Mouse (Mus musculus) left cerebral cortex, adult 9 months (tissue): ENCODE results near the gene Tmem176b.
"Not testable (repeated sequence)": the region's sequence is repeated elsewhere in the genome, so short reads cannot be mapped to it uniquely, and the experiment has no call there.

Experiments used
- DNase-seq, 2 experiments: peaks; one replicate each; pipeline ENCODE4 v3.0.0; 2022; ENCODE audit warnings: low spot score in 2 of 2

Tmem176b gene

GRCm38 (mm10) chr6:48842111-48842842 lies 981 bp upstream of the Tmem176b start:
- DNase-seq: no peak

GRCm38 (mm10) chr6:48840371-48840969 lies 826 bp downstream of the Tmem176b start, which contains the start of gene Tmem176a:
TSS of gene Tmem176a (plus strand) at chr6:48840919.
- DNase-seq: no peak

DNA sequence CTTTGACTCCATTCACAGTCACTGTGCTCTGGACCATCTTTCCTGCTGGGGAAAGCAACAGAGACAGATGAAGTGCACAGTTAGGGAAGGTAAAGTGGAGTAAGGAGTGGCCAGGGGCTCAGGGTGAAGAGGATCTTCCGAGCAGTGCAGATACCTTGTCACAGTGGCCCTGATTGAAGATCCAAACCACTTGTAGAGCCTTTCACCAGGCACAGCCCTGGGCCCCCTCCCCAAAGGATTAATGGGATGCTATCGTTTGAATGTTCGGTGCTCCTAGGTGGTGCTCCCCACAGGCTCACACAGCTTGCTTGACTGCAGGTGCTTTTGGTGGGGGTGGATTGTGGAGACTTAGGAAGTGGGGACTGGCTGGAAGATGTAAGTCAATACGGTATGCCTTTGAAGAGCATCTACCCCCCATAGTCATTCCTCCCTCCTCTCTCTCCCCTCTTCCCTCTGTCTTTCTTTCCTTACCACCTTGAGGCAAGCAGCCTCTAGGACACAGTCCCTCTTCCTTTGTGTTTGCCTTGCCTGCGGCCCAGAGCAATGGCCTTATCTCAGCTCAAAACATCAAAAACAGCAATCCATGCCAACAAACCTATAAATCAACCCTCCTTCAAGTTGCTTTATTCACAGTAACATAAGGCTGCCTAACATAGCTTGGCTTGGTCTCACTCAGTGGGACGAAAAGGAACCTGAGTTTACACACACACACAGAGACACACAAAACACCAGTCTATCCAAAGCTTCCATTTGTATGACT lies 2.8 kb downstream of the Tmem176b start:
- no peak for DNase-seq

GRCm38 (mm10) chr6:48837516-48837915 lies 3.8 kb downstream of the Tmem176b start:
- DNase-seq: no peak

DNA sequence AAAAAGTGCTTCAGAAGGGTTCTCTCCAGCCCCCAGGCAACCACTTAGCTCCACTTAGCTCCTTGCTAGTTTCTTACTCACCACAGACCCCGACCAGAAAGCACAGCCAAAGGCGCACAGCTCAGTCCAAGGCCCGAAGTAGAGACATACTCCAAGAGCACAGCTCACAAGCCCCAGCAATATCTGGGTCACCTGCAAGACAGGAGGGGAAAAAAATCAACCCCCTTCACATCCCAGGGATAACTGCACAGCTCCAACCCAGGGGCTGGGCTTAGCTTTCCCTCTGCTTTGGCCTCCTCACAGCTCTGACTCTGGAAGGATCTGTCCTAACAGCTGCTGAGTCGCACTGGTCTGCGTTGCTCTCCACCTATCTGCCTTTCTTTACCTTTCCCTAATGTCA lies 5.2 kb downstream of the Tmem176b start:
- DNase-seq: no peak

DNA sequence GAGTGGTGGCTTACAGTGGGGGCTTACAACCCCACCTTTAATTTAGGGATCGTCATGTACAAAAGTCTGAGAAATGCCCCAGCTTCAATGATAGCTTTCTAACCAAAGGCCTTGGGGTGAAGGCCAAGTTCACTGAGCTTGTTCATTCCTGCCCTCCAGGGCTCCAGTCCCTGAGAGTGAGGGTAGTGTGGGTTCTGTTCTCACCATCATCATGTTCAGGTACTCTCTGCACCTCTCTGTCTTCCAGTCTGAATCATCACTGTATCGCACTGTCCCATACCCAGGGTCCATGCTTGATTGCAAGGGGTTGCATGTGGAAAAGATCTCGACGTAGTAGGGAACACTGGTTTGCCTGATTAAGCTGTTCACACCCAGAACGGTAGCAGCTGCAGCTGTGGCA lies 6.1 kb downstream of the Tmem176b start:
- no peak for DNase-seq

GRCm38 (mm10) chr6:48833515-48833914 lies 7.8 kb downstream of the Tmem176b start:
- no peak for DNase-seq

DNA sequence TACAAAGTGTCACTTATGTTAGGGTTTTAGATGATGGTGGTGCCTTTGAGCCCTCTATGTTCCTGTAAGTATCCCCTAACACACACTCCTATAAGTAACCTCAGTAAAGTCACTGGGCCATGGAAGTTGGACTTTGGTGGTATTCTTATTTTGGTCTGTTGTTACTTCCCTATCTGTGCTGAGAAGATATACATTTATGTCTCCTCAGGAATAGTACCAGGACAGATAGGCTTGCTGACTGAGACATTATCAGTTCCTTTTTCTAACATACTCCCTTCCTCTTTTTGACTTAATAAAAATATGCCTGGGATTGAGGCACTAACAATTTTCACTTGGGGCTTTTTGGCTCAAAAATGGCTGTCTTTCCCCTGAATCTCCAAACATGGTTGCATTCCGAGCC lies 8.9 kb downstream of the Tmem176b start:
- no peak for DNase-seq

GRCm38 (mm10) chr6:48831141-48831540 lies 10.2 kb downstream of the Tmem176b start:
- DNase-seq: no peak

GRCm38 (mm10) chr6:48830241-48830640 lies 11.1 kb downstream of the Tmem176b start:
- DNase-seq: no peak

GRCm38 (mm10) chr6:48829651-48830050 lies 11.6 kb downstream of the Tmem176b start:
- no peak for DNase-seq

DNA sequence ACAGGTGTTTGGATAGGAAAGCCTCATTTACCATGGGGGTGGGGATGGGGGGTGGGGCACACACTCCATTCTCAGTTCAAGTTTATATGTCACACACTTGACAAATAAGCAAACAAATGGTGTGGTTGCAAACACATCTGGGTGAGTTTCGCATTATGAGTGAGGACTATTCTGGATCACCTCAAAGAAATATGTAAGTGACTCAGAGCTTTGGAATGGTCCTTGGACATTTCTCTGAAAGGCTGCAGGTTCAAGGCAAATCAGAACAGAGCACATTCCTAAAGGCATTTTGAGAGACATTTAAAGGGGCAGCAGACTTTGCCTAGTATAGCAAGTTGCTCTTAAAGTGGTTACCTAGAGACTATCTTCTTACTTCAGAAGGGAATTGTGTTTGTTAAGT lies 12.3 kb downstream of the Tmem176b start:
- DNase-seq: no peak

DNA sequence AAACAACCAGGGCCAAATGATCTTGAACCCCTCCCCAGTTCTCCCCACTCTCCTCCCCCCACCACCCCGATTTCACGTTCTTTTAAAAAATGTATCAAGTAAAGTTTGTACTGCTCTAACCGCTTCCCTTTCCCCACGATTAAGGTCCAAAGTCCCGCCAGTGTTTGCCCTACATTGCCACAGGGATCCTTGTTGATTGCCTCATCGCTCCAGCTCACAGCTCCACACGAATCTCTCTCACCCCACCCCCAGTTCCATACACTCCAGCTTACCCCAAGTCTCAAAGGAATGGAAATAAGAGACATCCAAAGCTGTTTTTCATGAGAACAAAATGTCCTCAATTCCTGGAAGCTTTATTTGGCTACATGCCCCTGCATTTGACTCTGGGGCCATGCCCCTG lies 16.3 kb downstream of the Tmem176b start:
- no peak for DNase-seq

DNA sequence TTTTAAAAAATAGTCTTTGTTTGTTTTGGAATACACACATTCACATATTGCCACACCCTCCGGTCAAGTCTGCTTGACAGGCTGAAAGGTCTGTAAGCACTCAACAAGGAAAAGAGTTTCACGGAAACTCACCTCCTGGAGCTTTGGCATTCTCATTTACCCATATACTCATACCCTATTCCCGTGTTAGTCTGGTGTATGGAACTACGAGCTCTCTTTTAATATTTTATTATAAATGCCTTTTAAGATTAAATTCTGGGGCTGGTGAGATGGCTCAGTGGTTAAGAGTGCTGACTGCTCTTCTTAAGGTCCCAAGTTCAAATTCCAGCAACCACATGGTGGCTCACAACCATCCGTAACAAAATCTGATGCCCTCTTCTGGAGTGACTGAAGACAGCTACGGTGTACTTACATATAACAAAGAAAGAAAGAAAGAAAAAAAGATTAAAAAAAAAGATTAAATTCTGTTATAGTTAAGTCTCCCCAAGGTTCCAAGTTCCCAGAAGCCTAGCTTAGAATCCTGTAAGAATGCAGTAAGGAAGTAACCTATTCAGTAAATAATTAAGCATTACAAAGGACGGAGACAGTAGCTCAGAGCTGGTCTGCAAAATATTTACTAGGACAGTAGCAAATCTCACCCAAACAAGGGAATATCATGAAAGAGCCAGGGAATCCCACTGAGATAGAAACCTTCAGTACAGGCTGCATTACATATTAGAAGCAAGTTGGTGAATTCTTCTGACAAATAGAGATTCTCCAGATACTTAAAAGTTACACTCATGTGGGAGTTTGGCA lies 19.1 kb downstream of the Tmem176b start:
- not testable (repeated sequence) for DNase-seq

- DNase-seq: peak in 1 of 2 experiments; percentile 71
Measured at GRCm38 (mm10) chr6:48817815-48818214, 23.5 kb downstream of the Tmem176b start.

DNA sequence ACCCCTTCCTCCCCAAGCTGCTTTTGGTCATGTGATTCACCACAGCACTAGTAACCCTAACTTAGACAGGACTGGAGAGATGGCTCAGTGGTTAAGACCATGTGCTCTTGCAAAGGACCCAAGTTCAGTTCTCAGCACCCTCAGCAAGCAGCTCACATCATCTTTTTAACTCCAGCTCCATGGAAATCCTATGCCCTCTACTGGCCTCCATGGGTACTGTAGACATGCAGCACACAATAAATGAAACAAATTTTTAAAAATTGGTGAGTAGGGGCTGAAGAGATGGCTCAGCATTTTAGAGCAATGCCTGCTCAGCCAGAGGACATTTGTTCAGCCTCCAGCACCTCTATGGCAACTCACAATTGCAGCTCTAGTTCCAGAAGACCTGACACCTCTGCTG lies 26.3 kb downstream of the Tmem176b start:
- DNase-seq: no peak

DNA sequence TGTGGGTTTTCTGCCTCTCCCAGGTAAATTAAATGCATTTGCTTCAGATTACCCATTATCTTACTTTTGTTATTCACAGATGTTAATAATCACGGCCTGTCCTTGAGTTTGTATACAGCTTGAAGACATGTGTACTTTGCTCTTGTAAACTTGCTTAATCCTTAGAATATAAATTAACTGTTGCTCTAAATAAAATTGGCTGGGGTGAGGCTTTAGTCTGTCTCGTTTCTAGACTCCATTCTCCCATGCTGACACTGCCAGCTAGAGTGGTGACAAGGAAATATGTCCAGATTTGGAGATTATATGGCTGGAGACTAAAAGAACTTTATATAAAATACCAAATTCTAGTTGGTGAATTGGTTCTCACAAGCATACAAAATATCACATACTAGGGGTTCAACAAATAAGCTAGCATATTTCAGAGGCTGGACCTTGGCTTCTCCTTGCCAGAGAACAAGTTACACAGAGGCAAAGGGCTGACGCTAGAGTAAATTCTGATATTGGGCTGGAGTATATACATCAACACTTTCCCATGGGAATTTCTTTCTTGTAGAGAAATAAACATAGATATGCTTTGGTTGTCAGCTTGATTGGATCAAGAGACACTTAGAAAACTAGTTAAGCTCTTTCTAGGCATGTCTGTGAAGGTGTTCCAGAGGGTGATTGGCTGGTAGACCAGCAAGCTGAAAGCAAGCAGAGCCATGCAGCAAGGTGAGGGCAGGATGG lies 31.6 kb downstream of the Tmem176b start:
- DNase-seq: no peak

DNA sequence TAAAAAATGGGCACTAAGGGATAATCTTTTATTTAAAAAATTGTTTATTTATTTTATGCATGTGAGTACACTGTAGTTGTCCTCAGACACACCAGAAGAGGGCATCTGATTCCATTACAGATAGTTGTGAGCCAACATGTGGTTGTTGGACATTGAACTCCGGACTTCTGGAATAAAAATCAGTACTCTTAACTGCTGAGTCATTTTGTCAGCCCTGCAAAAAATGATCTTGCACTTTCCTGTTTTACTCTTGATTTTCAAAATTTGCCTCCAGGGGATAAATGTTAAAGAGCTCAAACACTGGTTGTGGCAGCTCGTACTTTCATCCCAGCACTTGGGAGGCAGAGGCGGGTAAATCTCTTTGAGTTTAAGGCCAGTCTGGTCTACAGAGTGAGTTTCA lies 34.5 kb downstream of the Tmem176b start:
- DNase-seq: no peak

- DNase-seq: no peak
Measured at GRCm38 (mm10) chr6:48804346-48804745, 37.0 kb downstream of the Tmem176b start.

DNA sequence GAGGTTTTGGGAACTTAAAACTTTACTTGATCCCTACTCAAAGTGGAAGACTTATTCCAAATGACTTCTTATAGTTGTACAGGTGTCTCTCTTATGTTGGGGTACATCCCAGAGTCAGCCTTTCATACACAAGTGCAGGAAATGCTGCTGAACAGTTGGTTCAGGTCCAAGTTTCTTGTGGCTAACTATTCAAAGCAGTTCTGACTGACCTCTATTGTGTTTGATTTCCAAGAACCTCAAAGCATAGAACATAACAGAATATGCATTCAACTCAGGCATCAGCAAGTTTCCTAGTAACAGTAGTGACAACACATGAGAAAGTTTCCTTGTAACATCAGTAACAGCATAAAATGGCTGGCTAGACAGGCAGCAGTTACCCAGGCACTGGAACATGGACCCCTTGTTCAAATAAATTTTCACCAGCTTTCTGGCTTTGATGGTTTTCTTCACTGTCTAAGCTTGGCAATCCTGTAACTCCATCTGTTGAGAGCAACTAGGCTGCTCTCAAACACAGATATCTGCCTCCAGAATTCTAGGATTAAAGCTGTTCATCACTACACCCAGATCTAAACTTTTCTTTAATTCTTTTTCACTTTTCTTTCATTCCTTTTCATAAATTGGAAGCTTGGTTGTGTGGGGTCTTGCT lies 37.8 kb downstream of the Tmem176b start:
- DNase-seq: no peak

DNA sequence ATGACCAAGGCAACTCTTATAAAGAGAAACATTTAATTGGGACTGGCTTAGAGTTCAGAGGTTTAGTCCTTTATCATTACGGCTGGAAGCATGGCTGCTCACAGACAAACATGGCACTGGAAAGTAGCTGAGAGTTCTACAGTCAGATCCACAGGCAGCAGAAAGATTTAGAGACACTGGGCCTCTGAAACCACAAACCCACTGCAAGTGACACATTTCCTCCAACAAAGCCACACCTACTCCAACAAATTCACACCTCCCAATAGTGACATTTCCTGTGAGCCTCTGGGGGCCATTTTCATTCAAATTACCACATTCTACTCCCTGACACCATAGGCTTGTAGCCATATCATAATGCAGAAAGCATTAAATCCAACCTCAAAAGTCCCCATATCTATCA lies 39.4 kb downstream of the Tmem176b start:
- no peak for DNase-seq
